Mouse (Mus musculus): ENCODE measurements around the gene Mpp2.

GRCm38 (mm10) chr11:102026694-102027360 is 61.5 kb downstream of the Mpp2 start:
- TF ChIP-seq CTCF (IDR thresholded peaks at IDR 0.05; ENCODE audit: low read depth, low read length), result no peak
- TF ChIP-seq GATA1 (IDR thresholded peaks at IDR 0.05; ENCODE audit: borderline replicate concordance, low read length), result no peak

Measured in G1E (cell line).